Mouse (Mus musculus): ENCODE data around the gene Nek10. TPM values are rescaled to one million over a fixed set of nuclear protein-coding genes. Genes with fewer than 3 reads are reported as not detected.

Gene Nek10
- total and polyA plus RNA-seq, 3 experiments: 0.05 TPM; not detected in 2

DNA sequence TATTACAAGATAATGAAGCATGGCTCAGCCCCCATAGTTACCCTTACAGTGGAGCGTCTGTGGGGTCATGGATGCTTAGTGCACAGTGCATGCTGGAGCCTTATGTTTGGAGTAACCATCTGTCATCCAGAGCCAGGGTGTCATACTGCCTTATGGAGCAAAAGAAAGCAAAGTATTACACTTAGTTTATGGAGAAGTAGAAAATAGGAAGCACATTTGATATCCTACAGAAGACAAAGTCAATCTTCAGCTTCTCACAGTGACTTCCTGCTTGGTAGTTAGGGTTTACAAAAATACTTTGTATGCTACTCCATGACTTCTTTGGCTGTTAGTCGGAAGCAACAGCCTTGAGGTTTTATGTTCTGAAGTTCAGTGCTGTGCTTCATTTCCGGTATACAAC lies 2.4 kb upstream of the Nek10 start:
- Histone ChIP-seq H3K27me3 (ENCODE audit: insufficient read depth, low read length) (no peaks in the 10 kb centered on the region), H3K4me1 (ENCODE audit: insufficient read depth, low read depth, low read length) (no peaks in the 10 kb centered on the region), H3K36me3 (replicated peaks) (peaks cover 6% of the 10 kb centered on the region), H3K9me3 (replicated peaks) (no peaks in the 10 kb centered on the region), H3K4me3 (ENCODE audit: low read depth, low read length) (no peak overlapping the region)
- ATAC-seq (ENCODE audit: extremely low read depth, insufficient number of reproducible peaks, low FRiP score, poor library complexity, severe bottlenecking): no peak
- no peak for TF ChIP-seq TAL1 (conservative IDR thresholded peaks at IDR 0.05; ENCODE audit: low read depth, low read length)
- DNase-seq (ENCODE audit: low spot score): no peak

GRCm38 (mm10) chr14:14803921-14804517 lies 804 bp downstream of the Nek10 start:
- H3K4me1 ChIP-seq (ENCODE audit: insufficient read depth, low read depth, low read length): no peaks in the 10 kb centered on the region
- TF ChIP-seq POLR2AphosphoS5 (IDR thresholded peaks at IDR 0.05; ENCODE audit: insufficient replicate concordance, low read depth, low read length) (no peak), GATA2 (IDR thresholded peaks at IDR 0.05; ENCODE audit: borderline replicate concordance, low read depth, low read length) (no peak), TAL1 (conservative IDR thresholded peaks at IDR 0.05; ENCODE audit: low read depth, low read length) (no peak)
- H3K36me3 ChIP-seq (replicated peaks): peaks cover 6% of the 10 kb centered on the region
- H3K27me3 ChIP-seq (ENCODE audit: insufficient read depth, low read length): no peaks in the 10 kb centered on the region
- ATAC-seq (ENCODE audit: extremely low read depth, insufficient number of reproducible peaks, low FRiP score, poor library complexity, severe bottlenecking) (no peak), DNase-seq (ENCODE audit: low spot score) (no peak)
- H3K9me3 ChIP-seq (replicated peaks): no peaks in the 10 kb centered on the region
- no peak overlapping the region for H3K4me3 ChIP-seq (ENCODE audit: low read depth, low read length)

GRCm38 (mm10) chr14:14804518-14805212 lies 1.4 kb downstream of the Nek10 start:
- no peak for ATAC-seq (ENCODE audit: extremely low read depth, insufficient number of reproducible peaks, low FRiP score, poor library complexity, severe bottlenecking)

DNA sequence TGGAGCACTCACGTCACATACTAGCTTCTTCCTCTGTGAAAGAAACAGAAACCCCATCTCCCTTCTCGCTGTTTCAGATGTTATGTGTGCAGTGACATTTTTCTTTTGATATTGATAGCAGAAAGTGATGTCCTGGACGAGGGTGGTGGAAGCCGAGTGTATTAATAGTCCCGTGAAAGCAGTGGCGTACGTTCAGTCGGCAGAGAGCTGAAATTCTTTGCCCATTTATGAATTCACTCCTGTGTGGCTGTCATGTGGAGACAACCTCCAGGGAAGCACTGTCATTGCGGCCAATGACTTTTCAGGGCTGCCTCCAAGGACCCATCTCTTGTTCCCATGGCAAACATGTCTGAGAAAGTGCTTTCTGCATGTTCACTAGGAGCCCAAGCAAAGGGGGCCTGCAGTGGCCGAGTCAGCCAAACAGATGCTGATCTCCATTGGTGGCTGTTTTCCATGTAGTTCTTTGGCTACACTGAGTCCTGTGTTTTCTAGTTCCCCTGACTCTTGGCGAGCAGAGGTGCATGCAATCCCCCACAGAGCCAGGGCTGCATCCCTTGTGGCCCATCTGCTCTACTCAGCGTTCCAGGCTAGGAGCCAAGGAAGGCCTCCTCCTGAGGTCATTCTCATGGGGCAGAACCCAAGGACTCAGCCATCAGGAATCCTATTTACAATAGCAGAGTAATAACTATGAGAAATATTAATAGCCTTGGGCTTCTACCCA lies 29.5 kb downstream of the Nek10 start:
- Histone ChIP-seq H3K9me3 (replicated peaks) (no peaks in the 10 kb centered on the region), H3K4me1 (ENCODE audit: insufficient read depth, low read depth, low read length) (no peaks in the 10 kb centered on the region), H3K27me3 (ENCODE audit: insufficient read depth, low read length) (peaks cover 8% of the 10 kb centered on the region), H3K4me3 (ENCODE audit: low read depth, low read length) (no peak overlapping the region), H3K36me3 (replicated peaks) (no peaks in the 10 kb centered on the region)
- DNase-seq (ENCODE audit: low spot score) (no peak), ATAC-seq (ENCODE audit: extremely low read depth, insufficient number of reproducible peaks, low FRiP score, poor library complexity, severe bottlenecking) (no peak)
- TF ChIP-seq CTCF (IDR thresholded peaks at IDR 0.05; ENCODE audit: low read depth, low read length): no peak
- TF ChIP-seq TAL1 (conservative IDR thresholded peaks at IDR 0.05; ENCODE audit: low read depth, low read length): no peak
- no peak for TF ChIP-seq POLR2AphosphoS5 (IDR thresholded peaks at IDR 0.05; ENCODE audit: insufficient replicate concordance, low read depth, low read length)
- TF ChIP-seq GATA1 (IDR thresholded peaks at IDR 0.05; ENCODE audit: borderline replicate concordance, low read length): no peak

More at GRCm38 (mm10) chr14:14804518-14805212, 1.4 kb downstream of the Nek10 start:
- TF ChIP-seq TAL1 (conservative IDR thresholded peaks at IDR 0.05; ENCODE audit: low read depth, low read length): no peak
- TF ChIP-seq CTCF (IDR thresholded peaks at IDR 0.05; ENCODE audit: low read depth, low read length): no peak
- TF ChIP-seq POLR2AphosphoS5 (IDR thresholded peaks at IDR 0.05; ENCODE audit: insufficient replicate concordance, low read depth, low read length): no peak
- no peak for TF ChIP-seq GATA2 (IDR thresholded peaks at IDR 0.05; ENCODE audit: borderline replicate concordance, low read depth, low read length)
- TF ChIP-seq GATA1 (IDR thresholded peaks at IDR 0.05; ENCODE audit: borderline replicate concordance, low read length): no peak
- Histone ChIP-seq H3K4me3 (ENCODE audit: low read depth, low read length) (no peak overlapping the region), H3K9me3 (replicated peaks) (no peaks in the 10 kb centered on the region), H3K4me1 (ENCODE audit: insufficient read depth, low read depth, low read length) (no peaks in the 10 kb centered on the region), H3K36me3 (replicated peaks) (peaks cover 6% of the 10 kb centered on the region), H3K27me3 (ENCODE audit: insufficient read depth, low read length) (no peaks in the 10 kb centered on the region)
- DNase-seq (ENCODE audit: low spot score): no peak

- Histone ChIP-seq H3K36me3 (replicated peaks) (no peaks in the 10 kb centered on the region), H3K9me3 (replicated peaks) (no peaks in the 10 kb centered on the region), H3K4me1 (ENCODE audit: insufficient read depth, low read depth, low read length) (no peaks in the 10 kb centered on the region), H3K27me3 (ENCODE audit: insufficient read depth, low read length) (peaks cover 12% of the 10 kb centered on the region), H3K4me3 (ENCODE audit: low read depth, low read length) (no peak overlapping the region)
- DNase-seq (ENCODE audit: low spot score) (no peak), ATAC-seq (ENCODE audit: extremely low read depth, insufficient number of reproducible peaks, low FRiP score, poor library complexity, severe bottlenecking) (no peak)
- TF ChIP-seq CTCF (IDR thresholded peaks at IDR 0.05; ENCODE audit: low read depth, low read length) (no peak), GATA2 (IDR thresholded peaks at IDR 0.05; ENCODE audit: borderline replicate concordance, low read depth, low read length) (no peak), GATA1 (IDR thresholded peaks at IDR 0.05; ENCODE audit: borderline replicate concordance, low read length) (no peak), POLR2AphosphoS5 (IDR thresholded peaks at IDR 0.05; ENCODE audit: insufficient replicate concordance, low read depth, low read length) (no peak), TAL1 (conservative IDR thresholded peaks at IDR 0.05; ENCODE audit: low read depth, low read length) (no peak)
These were observed 30.3 kb downstream of the Nek10 start for GRCm38 (mm10) chr14:14833498-14833897.

- DNase-seq (ENCODE audit: low spot score) (no peak), ATAC-seq (ENCODE audit: extremely low read depth, insufficient number of reproducible peaks, low FRiP score, poor library complexity, severe bottlenecking) (no peak)
- H3K9me3 ChIP-seq (replicated peaks): no peaks in the 10 kb centered on the region
- peaks cover 12% of the 10 kb centered on the region for H3K27me3 ChIP-seq (ENCODE audit: insufficient read depth, low read length)
- no peaks in the 10 kb centered on the region for H3K4me1 ChIP-seq (ENCODE audit: insufficient read depth, low read depth, low read length)
- H3K36me3 ChIP-seq (replicated peaks): no peaks in the 10 kb centered on the region
- TF ChIP-seq GATA1 (IDR thresholded peaks at IDR 0.05; ENCODE audit: borderline replicate concordance, low read length): no peak
- no peak for TF ChIP-seq POLR2AphosphoS5 (IDR thresholded peaks at IDR 0.05; ENCODE audit: insufficient replicate concordance, low read depth, low read length)
- no peak for TF ChIP-seq TAL1 (conservative IDR thresholded peaks at IDR 0.05; ENCODE audit: low read depth, low read length)
- TF ChIP-seq GATA2 (IDR thresholded peaks at IDR 0.05; ENCODE audit: borderline replicate concordance, low read depth, low read length): no peak
- no peak for TF ChIP-seq CTCF (IDR thresholded peaks at IDR 0.05; ENCODE audit: low read depth, low read length)
- no peak overlapping the region for H3K4me3 ChIP-seq (ENCODE audit: low read depth, low read length)
These were observed 31.1 kb downstream of the Nek10 start for GRCm38 (mm10) chr14:14834266-14834665.
